Mouse (Mus musculus) hindbrain, embryonic 12.5 days (tissue): ENCODE measurements around the gene Harbi1. TPM values are rescaled to one million over a fixed set of nuclear protein-coding genes. Genes with fewer than 3 reads are reported as not detected.

Experiments
- ATAC-seq: fragments of 200-750 bp; cut with Nextera tagmentation; 2 replicates; pipeline ENCODE4 v1.8.0; 2017; ENCODE audit warnings: moderate TSS enrichment; ENCODE audit not compliant: low FRiP score
- H3K27ac ChIP-seq: fragments of 300-500 bp; sonication (generic); 2 replicates; pipeline ENCODE4 v1.5.1; 2016; ENCODE audit warnings: mild to moderate bottlenecking
- H3K27me3 ChIP-seq: fragments of 300-500 bp; sonication (generic); 2 replicates; pipeline ENCODE4 v1.6.1; 2016; ENCODE audit warnings: mild to moderate bottlenecking
- H3K36me3 ChIP-seq: fragments of 300-500 bp; sonication (generic); 2 replicates; pipeline ENCODE4 v1.6.1; 2016; ENCODE audit warnings: mild to moderate bottlenecking
- H3K4me1 ChIP-seq: fragments of 300-500 bp; sonication (generic); 2 replicates; pipeline ENCODE4 v1.6.1; 2016
- H3K4me2 ChIP-seq: fragments of 300-500 bp; sonication (generic); replicated peaks from 2 replicates; pipeline ENCODE4 v1.6.1; 2016; ENCODE audit warnings: mild to moderate bottlenecking
- H3K4me3 ChIP-seq: fragments of 300-500 bp; sonication (generic); 2 replicates; pipeline ENCODE4 v1.5.1; 2016; ENCODE audit warnings: mild to moderate bottlenecking
- H3K9ac ChIP-seq: fragments of 300-500 bp; sonication (generic); 2 replicates; pipeline ENCODE4 v1.6.1; 2016; ENCODE audit warnings: mild to moderate bottlenecking, moderate library complexity
- H3K9me3 ChIP-seq: fragments of 300-500 bp; sonication (generic); replicated peaks from 2 replicates; pipeline ENCODE4 v1.6.1; 2016; ENCODE audit warnings: mild to moderate bottlenecking
- WGBS: fragments of 180-500 bp; shearing (Covaris S2); methylation state at CpG from one replicate; pipeline ENCODE4 v1.1.7; 2016; 5-methylcytosine and 5-hydroxymethylcytosine counted together
- polyA plus RNA-seq: library from polyadenylated mRNA; unstranded; fragments of >200 nt; fragmentation: Nextera tagmentation; extraction: Ambion mirVana; gene quantifications from 2 replicates; pipeline ENCODE4 v1.2.1, GENCODE M21; 2016

Harbi1 gene
- polyA plus RNA-seq, 1 experiment from 2014 or later: 25.0 TPM

DNA sequence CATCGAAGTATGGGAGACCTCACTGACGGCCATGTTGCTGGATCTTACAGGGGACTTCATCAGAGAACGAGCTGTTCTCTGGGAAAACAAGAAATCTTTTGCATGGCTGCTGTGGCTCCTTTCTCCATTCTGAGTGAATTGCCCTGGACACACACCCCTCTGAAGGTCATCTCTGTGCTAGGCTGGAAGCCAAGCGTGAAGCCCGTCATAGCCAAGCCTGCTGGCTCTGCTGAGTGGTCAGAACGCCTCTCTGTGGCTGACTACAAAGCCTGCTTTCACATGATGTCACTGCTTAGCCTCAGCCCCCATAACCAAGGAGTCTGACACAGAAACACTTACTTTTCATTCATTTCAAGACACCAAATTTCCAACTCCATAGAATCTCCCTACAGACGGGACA, 21.2 kb upstream of the Harbi1 start:
- WGBS: 83% methylated on average over 7 of the region's 7 CpGs
- Histone ChIP-seq H3K9me3 (no peaks in the 10 kb centered on the region), H3K27ac (no peak overlapping the region), H3K9ac (no peak overlapping the region), H3K4me3 (no peak overlapping the region), H3K4me1 (no peaks in the 10 kb centered on the region), H3K4me2 (no peak overlapping the region), H3K27me3 (no peaks in the 10 kb centered on the region), H3K36me3 (peaks cover 37% of the 10 kb centered on the region)
- ATAC-seq: no peak

GRCm38 (mm10) chr2:91695436-91696224, 15.0 kb upstream of the Harbi1 start:
- H3K4me2 ChIP-seq: no peak overlapping the region
- 93% methylated on average over 10 of the region's 10 CpGs for WGBS
- no peak overlapping the region for H3K4me3 ChIP-seq
- H3K36me3 ChIP-seq: peaks cover 18% of the 10 kb centered on the region
- ATAC-seq: no peak
- H3K27ac ChIP-seq: no peak overlapping the region
- no peaks in the 10 kb centered on the region for H3K4me1 ChIP-seq
- no peak overlapping the region for H3K9ac ChIP-seq
- no peaks in the 10 kb centered on the region for H3K27me3 ChIP-seq
- H3K9me3 ChIP-seq: no peaks in the 10 kb centered on the region

- no peak overlapping the region for H3K27ac ChIP-seq
- ATAC-seq: no peak
- 78% methylated on average over 1 of the region's 1 CpGs for WGBS
- no peak overlapping the region for H3K9ac ChIP-seq
- H3K9me3 ChIP-seq: no peaks in the 10 kb centered on the region
- no peaks in the 10 kb centered on the region for H3K27me3 ChIP-seq
- no peak overlapping the region for H3K4me3 ChIP-seq
- H3K4me2 ChIP-seq: no peak overlapping the region
- no peaks in the 10 kb centered on the region for H3K4me1 ChIP-seq
- peaks cover 18% of the 10 kb centered on the region for H3K36me3 ChIP-seq
Observed at GRCm38 (mm10) chr2:91696225-91696590, 14.4 kb upstream of the Harbi1 start.

- 86% methylated on average over 1 of the region's 1 CpGs for WGBS
- Histone ChIP-seq H3K27me3 (no peaks in the 10 kb centered on the region), H3K4me3 (no peak overlapping the region), H3K9me3 (no peaks in the 10 kb centered on the region), H3K4me1 (no peaks in the 10 kb centered on the region), H3K27ac (no peak overlapping the region), H3K36me3 (peaks cover 5% of the 10 kb centered on the region), H3K4me2 (no peak overlapping the region), H3K9ac (no peak overlapping the region)
- ATAC-seq: no peak
Observed at GRCm38 (mm10) chr2:91699225-91699624, 11.4 kb upstream of the Harbi1 start.

DNA sequence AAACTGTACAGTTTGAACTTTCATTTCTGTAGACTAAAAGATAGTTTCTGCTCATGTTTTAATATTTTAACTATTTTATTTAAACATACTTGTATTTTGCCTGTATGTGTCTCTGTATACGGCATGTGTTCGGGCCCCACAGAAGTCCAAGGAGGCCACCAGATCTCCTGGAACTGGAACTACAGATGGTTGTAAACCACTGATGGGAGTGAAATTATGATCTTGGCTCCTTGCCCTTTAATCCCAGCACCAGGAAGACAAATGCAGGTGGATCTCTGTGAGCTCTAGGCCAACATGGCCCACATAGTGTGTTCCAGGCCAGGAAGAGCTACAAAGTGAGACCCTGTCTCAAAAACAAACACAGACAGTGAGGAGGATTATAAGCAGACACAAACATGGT, 9.3 kb upstream of the Harbi1 start:
- no peak for ATAC-seq
- no peak overlapping the region for H3K4me2 ChIP-seq
- no peaks in the 10 kb centered on the region for H3K9me3 ChIP-seq
- H3K4me1 ChIP-seq: no peaks in the 10 kb centered on the region
- no peaks in the 10 kb centered on the region for H3K27me3 ChIP-seq
- H3K36me3 ChIP-seq: no peaks in the 10 kb centered on the region
- WGBS: 97% methylated on average over 2 of the region's 2 CpGs
- H3K27ac ChIP-seq: no peak overlapping the region
- no peak overlapping the region for H3K9ac ChIP-seq
- H3K4me3 ChIP-seq: no peak overlapping the region

- Histone ChIP-seq H3K9me3 (no peaks in the 10 kb centered on the region), H3K4me3 (no peak overlapping the region), H3K27ac (no peak overlapping the region), H3K27me3 (no peaks in the 10 kb centered on the region), H3K36me3 (no peaks in the 10 kb centered on the region), H3K4me1 (peaks cover 10% of the 10 kb centered on the region), H3K9ac (no peak overlapping the region), H3K4me2 (no peak overlapping the region)
- WGBS: 83% methylated on average over 6 of the region's 6 CpGs
- no peak for ATAC-seq
Observed at GRCm38 (mm10) chr2:91705736-91706135, 4.9 kb upstream of the Harbi1 start.

DNA sequence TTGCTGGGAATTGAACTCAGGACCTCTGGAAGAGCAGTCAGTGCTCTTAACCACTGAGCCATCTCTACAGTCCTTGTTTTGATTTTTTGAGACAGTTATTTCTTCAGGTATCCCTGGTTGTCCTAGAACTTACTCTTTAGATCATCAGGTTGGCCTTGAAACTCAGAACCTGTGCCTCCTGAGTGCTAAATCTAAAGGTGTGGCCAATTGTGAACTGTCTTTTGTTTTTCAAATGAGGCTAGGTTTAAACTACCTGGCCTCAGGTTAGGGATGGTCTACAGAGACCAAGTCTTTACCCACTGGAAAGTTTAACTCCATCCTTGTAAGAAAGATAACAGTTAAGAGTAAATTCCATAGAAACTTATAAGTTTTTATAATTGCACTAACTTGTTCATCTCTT, 4.2 kb upstream of the Harbi1 start:
- no peak overlapping the region for H3K4me3 ChIP-seq
- no peak for ATAC-seq
- H3K9me3 ChIP-seq: no peaks in the 10 kb centered on the region
- H3K4me2 ChIP-seq: no peak overlapping the region
- peaks cover 12% of the 10 kb centered on the region for H3K4me1 ChIP-seq
- H3K36me3 ChIP-seq: no peaks in the 10 kb centered on the region
- H3K27me3 ChIP-seq: no peaks in the 10 kb centered on the region
- no peak overlapping the region for H3K9ac ChIP-seq
- no peak overlapping the region for H3K27ac ChIP-seq

DNA sequence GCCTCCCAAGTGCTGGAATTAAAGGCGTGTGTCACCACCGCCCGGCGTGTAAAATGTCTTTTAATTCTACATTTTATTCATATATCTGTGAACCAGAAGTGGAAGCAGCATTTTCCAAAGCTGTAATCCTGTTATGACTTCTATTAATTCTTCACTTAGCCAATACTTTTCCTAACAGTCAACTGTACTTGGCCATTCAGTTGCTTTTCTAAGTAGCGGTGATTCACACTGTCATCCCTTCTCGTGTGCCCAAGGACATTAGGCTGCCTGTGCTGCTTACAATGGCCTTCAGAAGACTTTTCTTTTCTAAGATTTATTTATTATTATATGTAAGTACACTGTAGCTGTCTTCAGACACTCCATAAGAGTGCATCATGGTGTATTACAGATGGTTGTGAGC, 2.3 kb upstream of the Harbi1 start:
- H3K27me3 ChIP-seq: no peaks in the 10 kb centered on the region
- H3K4me2 ChIP-seq: no peak overlapping the region
- H3K9me3 ChIP-seq: no peaks in the 10 kb centered on the region
- no peak for ATAC-seq
- H3K27ac ChIP-seq: no peak overlapping the region
- peaks cover 18% of the 10 kb centered on the region for H3K4me1 ChIP-seq
- H3K36me3 ChIP-seq: no peaks in the 10 kb centered on the region
- no peak overlapping the region for H3K4me3 ChIP-seq
- no peak overlapping the region for H3K9ac ChIP-seq
- WGBS: 92% methylated on average over 6 of the region's 6 CpGs

GRCm38 (mm10) chr2:91711256-91711925, 739 bp downstream of the Harbi1 start:
- H3K4me3 ChIP-seq: peak overlapping the region; percentile 92
- WGBS: 7% methylated on average over 8 of the region's 8 CpGs
- H3K36me3 ChIP-seq: no peaks in the 10 kb centered on the region
- no peak for ATAC-seq
- H3K4me1 ChIP-seq: peaks cover 18% of the 10 kb centered on the region
- no peaks in the 10 kb centered on the region for H3K9me3 ChIP-seq
- H3K9ac ChIP-seq: peak overlapping the region; percentile 76
- peak overlapping the region; percentile 31; the same call in 1 of the 2 replicates for H3K27ac ChIP-seq
- H3K4me2 ChIP-seq: peak overlapping the region; percentile 94
- no peaks in the 10 kb centered on the region for H3K27me3 ChIP-seq

DNA sequence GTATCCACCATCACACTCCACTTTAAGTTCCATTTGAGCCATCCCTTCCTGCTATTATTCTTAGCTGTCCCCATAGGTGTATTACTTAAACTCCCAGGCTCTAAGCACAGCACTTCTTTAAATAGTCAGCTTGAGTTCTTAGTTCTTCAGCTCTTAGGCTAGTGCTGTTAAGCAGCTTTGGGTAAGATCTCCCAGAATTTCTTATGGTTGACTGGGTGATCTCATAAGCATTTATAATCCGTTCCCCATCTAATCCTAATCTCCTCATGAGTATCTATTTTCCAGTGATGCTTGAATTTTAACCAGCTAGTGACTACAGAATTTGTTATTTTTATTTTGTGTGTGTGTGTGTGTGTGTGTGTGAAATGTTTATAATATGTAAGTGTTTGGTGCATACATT, 4.3 kb downstream of the Harbi1 start:
- Histone ChIP-seq H3K4me3 (no peak overlapping the region), H3K9ac (no peak overlapping the region), H3K4me1 (peaks cover 9% of the 10 kb centered on the region), H3K27me3 (no peaks in the 10 kb centered on the region), H3K4me2 (no peak overlapping the region), H3K36me3 (peaks cover 6% of the 10 kb centered on the region; the same call in 1 of the 2 replicates), H3K27ac (no peak overlapping the region), H3K9me3 (no peaks in the 10 kb centered on the region)
- WGBS: 91% methylated on average over 1 of the region's 1 CpGs
- ATAC-seq: no peak

GRCm38 (mm10) chr2:91718276-91718675, 7.6 kb downstream of the Harbi1 start:
- Histone ChIP-seq H3K27me3 (no peaks in the 10 kb centered on the region), H3K9me3 (no peaks in the 10 kb centered on the region), H3K4me1 (no peaks in the 10 kb centered on the region), H3K9ac (no peak overlapping the region), H3K36me3 (peaks cover 20% of the 10 kb centered on the region), H3K4me2 (no peak overlapping the region), H3K4me3 (no peak overlapping the region), H3K27ac (no peak overlapping the region)
- no peak for ATAC-seq
- 87% methylated on average over 6 of the region's 6 CpGs for WGBS

GRCm38 (mm10) chr2:91723382-91723781, 12.7 kb downstream of the Harbi1 start:
- Histone ChIP-seq H3K27ac (no peak overlapping the region), H3K9ac (no peak overlapping the region), H3K4me3 (no peak overlapping the region), H3K4me2 (no peak overlapping the region), H3K9me3 (no peaks in the 10 kb centered on the region), H3K4me1 (no peaks in the 10 kb centered on the region), H3K36me3 (peaks cover 16% of the 10 kb centered on the region), H3K27me3 (no peaks in the 10 kb centered on the region)
- ATAC-seq: no peak
- WGBS: 82% methylated on average over 4 of the region's 4 CpGs

DNA sequence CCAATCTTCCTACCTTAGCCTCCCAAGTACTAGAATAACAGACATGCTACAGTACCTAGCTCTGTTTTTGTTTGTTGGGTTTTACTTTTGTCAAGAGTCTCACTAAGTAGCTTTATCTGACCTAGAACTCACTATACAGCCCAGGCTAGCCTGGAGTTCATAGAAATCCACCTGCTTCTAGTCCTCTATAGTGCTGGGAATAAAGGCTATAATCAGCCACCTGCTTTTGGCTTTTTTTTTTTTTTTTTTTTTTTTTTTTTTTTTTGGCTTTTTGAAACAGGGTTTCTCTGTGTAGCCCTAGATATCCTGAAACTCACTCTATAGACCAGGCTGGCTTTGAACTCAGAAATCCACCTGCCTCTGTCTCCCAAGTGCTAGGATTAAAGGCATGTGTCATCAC, 13.3 kb downstream of the Harbi1 start:
- no peak overlapping the region for H3K4me2 ChIP-seq
- no peaks in the 10 kb centered on the region for H3K4me1 ChIP-seq
- no peak overlapping the region for H3K9ac ChIP-seq
- no peaks in the 10 kb centered on the region for H3K9me3 ChIP-seq
- ATAC-seq: no peak
- H3K27ac ChIP-seq: no peak overlapping the region
- H3K4me3 ChIP-seq: no peak overlapping the region
- H3K36me3 ChIP-seq: peaks cover 16% of the 10 kb centered on the region
- H3K27me3 ChIP-seq: no peaks in the 10 kb centered on the region
